Mouse (Mus musculus) heart, postnatal 0 days (tissue): ENCODE measurements around the gene Gins2. TPM values are rescaled to one million over a fixed set of nuclear protein-coding genes. Genes with fewer than 3 reads are reported as not detected.
A peak's percentile ranks its signal among the peaks of the same experiment; 100 is the strongest.

Source experiments
- ATAC-seq: fragments of 200-750 bp; cut with Nextera tagmentation; 2 replicates; pipeline ENCODE4 v1.8.0; 2017; ENCODE audit warnings: low read depth, moderate number of reproducible peaks, moderate library complexity; ENCODE audit not compliant: insufficient read depth
- DNase-seq: peaks from one replicate; pipeline ENCODE4 v3.0.0-alpha.2; 2016; ENCODE audit warnings: low spot score
- H3K27ac ChIP-seq: fragments of 300-500 bp; sonication (generic); 2 replicates; pipeline ENCODE4 v1.5.1; 2014; ENCODE audit warnings: low read depth, mild to moderate bottlenecking
- H3K27me3 ChIP-seq: fragments of 300-500 bp; sonication (generic); 2 replicates; pipeline ENCODE4 v1.6.1; 2014; ENCODE audit warnings: low read length, mixed read lengths; ENCODE audit not compliant: control insufficient read depth, insufficient read depth
- H3K36me3 ChIP-seq: fragments of 300-500 bp; sonication (generic); replicated peaks from 2 replicates; pipeline ENCODE4 v1.6.1; 2014; ENCODE audit warnings: low read length, mixed read lengths; ENCODE audit not compliant: control insufficient read depth, insufficient read depth
- H3K4me1 ChIP-seq: fragments of 300-500 bp; sonication (generic); 2 replicates; pipeline ENCODE4 v1.6.1; 2014; ENCODE audit warnings: antibody characterized with exemption; ENCODE audit not compliant: control insufficient read depth, insufficient read depth
- H3K4me2 ChIP-seq: fragments of 300-500 bp; sonication (generic); 2 replicates; pipeline ENCODE4 v1.6.1; 2014; ENCODE audit warnings: low read depth, mild to moderate bottlenecking, low read length, moderate library complexity
- H3K4me3 ChIP-seq: fragments of 300-500 bp; sonication (generic); 2 replicates; pipeline ENCODE4 v1.5.1; 2014; ENCODE audit warnings: low read depth, low read length
- H3K9ac ChIP-seq: fragments of 300-500 bp; sonication (generic); replicated peaks from 2 replicates; pipeline ENCODE4 v1.6.1; 2014; ENCODE audit warnings: low read depth, low read length, mixed read lengths
- H3K9me3 ChIP-seq: fragments of 300-500 bp; sonication (generic); replicated peaks from 2 replicates; pipeline ENCODE4 v1.6.1; 2016; ENCODE audit warnings: low read length; ENCODE audit not compliant: control insufficient read depth
- CTCF ChIP-seq: IDR thresholded peaks from 2 replicates; pipeline ENCODE4 v1.5.1; 2016; ENCODE audit warnings: antibody characterized with exemption, control low read depth, low read depth
- EP300 ChIP-seq: IDR thresholded peaks from 2 replicates; pipeline ENCODE4 v1.6.1; 2016; ENCODE audit warnings: antibody characterized with exemption, low read depth
- WGBS: fragments of 180-500 bp; shearing (Covaris S2); extraction: QIAGEN DNeasy Blood & Tissue Kit; methylation state at CpG from one replicate; pipeline ENCODE4 v1.1.7; 2014; 5-methylcytosine and 5-hydroxymethylcytosine counted together
- polyA plus RNA-seq: library from polyadenylated mRNA; unstranded; fragments of >200 nt; fragmentation: Nextera tagmentation; extraction: Ambion mirVana; gene quantifications from 2 replicates; pipeline ENCODE4 v1.2.1, GENCODE M21; 2015
- total RNA-seq: library from RNA; depleted of rRNA; stranded (reverse); fragments of >200 nt; gene quantifications from 2 replicates; pipeline ENCODE4 v1.2.3, GENCODE M21; 2014; ENCODE audit warnings: low replicate concordance

The Gins2 gene
- total and polyA plus RNA-seq, 2 experiments from 2014 or later = 19.3 to 52.1 TPM

- Histone ChIP-seq H3K36me3 (no peaks in the 10 kb centered on the region), H3K4me3 (peak overlapping the region; percentile 65), H3K4me1 (peaks cover 40% of the 10 kb centered on the region), H3K27me3 (no peaks in the 10 kb centered on the region), H3K9me3 (no peaks in the 10 kb centered on the region), H3K27ac (peak overlapping the region; percentile 93), H3K4me2 (peak overlapping the region; percentile 92), H3K9ac (peak overlapping the region; percentile 73)
- peak; percentile 19 for ATAC-seq
- TF ChIP-seq EP300 (no peak), CTCF (no peak; the same call in 1 of the 2 replicates)
- peak; percentile 64 for DNase-seq
- WGBS = under 1% methylated on average over 31 of the region's 46 CpGs
Measured at GRCm38 (mm10) chr8:120537818-120538396, 51.2 kb downstream of the Gins2 start.

GRCm38 (mm10) chr8:120537207-120537817 is 51.8 kb downstream of the Gins2 start:
- WGBS = under 1% methylated on average over 47 of the region's 79 CpGs
- ATAC-seq (peak; percentile 67), DNase-seq (peak; percentile 90)
- Histone ChIP-seq H3K9ac (peak overlapping the region; percentile 73), H3K9me3 (no peaks in the 10 kb centered on the region), H3K4me1 (peaks cover 41% of the 10 kb centered on the region), H3K27me3 (no peaks in the 10 kb centered on the region), H3K4me3 (peak overlapping the region; percentile 65), H3K27ac (peak overlapping the region; percentile 93), H3K4me2 (peak overlapping the region; percentile 92), H3K36me3 (no peaks in the 10 kb centered on the region)
- TF ChIP-seq CTCF = no peak
- peak; percentile 36; the same call in 1 of the 2 replicates for TF ChIP-seq EP300

DNA sequence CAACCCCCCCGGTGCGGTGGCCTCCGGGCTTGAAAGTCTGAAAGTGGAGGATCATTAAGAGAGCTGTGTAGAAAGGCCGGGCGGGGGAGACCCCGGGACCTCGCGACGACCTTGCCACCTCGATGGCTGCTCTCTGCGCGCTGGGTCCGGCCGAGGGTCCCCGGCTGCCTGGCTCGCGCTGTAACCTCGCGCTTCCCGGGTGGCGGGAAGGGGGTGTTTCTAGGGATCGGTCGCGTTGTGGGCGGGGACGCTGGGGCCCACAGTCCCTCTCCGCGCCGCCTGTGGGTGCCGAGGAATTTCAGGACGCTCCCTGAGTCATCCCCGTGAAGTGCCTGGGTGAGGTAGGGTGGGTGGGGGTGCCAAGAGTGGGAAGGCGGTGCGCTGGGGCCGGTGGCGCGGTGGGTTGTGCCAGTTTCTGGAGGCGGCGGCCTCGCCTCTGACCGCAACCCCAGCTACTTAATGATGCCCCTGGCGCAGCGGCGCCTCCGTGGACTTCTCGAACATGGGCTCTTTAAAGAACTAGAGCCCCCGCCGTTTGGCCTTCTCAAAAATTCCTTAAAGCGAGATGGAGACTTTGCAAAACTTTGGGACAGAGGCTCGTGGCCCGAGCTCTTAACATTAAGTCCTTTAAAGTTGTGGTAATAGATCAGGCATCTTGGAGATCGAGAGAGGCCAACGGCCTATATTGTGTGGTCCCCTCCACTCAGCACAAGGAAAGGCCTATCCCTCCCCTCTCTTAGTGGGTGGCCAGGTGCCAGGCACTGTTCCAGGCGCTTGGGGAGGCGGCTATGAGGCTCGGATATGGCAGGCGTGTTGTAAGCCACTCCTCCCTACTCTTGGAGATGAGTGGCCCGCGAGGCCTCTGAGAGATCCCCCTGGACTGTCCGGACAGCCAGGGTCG is 52.5 kb downstream of the Gins2 start:
- H3K9me3 ChIP-seq = no peaks in the 10 kb centered on the region
- WGBS = under 1% methylated on average over 53 of the region's 61 CpGs
- TF ChIP-seq CTCF (no peak), EP300 (no peak)
- ATAC-seq (peak; percentile 13), DNase-seq (peak; percentile 58)
- H3K36me3 ChIP-seq = no peaks in the 10 kb centered on the region
- no peaks in the 10 kb centered on the region for H3K27me3 ChIP-seq
- peak overlapping the region; percentile 73 for H3K9ac ChIP-seq
- H3K4me3 ChIP-seq = peak overlapping the region; percentile 65
- H3K4me1 ChIP-seq = peaks cover 43% of the 10 kb centered on the region
- peak overlapping the region; percentile 92 for H3K4me2 ChIP-seq
- H3K27ac ChIP-seq = peak overlapping the region; percentile 93

DNA sequence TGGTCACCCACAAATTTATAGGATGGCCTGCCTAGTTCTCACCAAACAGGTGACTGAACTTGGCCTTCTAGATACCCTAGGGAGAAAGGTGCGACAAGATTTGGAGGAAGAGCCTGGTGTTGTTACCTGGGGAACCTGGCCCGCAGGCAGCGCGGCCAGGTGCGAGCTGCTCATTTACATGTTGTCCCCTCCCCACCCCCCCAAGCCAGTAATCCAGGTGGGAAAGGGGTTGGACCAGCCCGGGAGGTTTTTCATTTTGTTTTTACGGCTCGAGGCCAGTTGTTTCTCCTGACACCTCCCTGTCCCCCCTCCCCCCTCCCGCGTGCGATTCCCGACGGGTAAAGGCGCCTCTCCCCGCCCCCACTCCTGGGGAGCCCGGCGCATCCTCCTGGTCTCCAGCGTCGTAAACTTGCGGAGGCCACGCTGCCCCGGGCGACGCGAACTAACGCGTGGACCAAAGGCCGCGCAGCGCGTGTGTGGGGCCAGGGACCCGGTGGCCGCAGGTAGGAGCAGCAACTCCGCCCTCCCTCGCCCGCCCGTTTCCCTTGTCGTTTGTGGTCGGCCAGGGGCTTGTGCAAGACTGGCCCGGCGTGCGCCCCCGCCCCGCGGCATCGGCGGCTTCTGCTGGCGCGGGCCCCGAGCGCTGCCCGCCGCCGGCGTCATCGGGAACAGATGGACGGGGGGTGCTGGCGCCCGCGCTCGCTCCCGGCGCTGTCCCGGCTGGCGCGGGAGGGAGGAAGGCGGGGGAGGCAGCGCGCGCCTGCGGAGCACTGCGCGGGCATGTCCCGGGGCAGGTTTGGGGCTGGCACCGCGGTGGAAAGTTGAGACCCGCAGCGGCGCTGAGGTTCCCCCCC is 53.4 kb downstream of the Gins2 start:
- DNase-seq (no peak), ATAC-seq (peak; percentile 9; the same call in 1 of the 2 replicates)
- H3K36me3 ChIP-seq = no peaks in the 10 kb centered on the region
- peak overlapping the region; percentile 65 for H3K4me3 ChIP-seq
- H3K9me3 ChIP-seq = no peaks in the 10 kb centered on the region
- H3K4me1 ChIP-seq = peaks cover 43% of the 10 kb centered on the region
- peak overlapping the region; percentile 93 for H3K27ac ChIP-seq
- H3K9ac ChIP-seq = peak overlapping the region; percentile 73
- H3K4me2 ChIP-seq = peak overlapping the region; percentile 92
- under 1% methylated on average over 74 of the region's 79 CpGs for WGBS
- TF ChIP-seq EP300 (0 out of 2 replicates have a peak, but pooled peaks have one; percentile 12), CTCF (no peak)
- H3K27me3 ChIP-seq = no peaks in the 10 kb centered on the region
